Mouse (Mus musculus): Measurements from ENCODE around the gene Cacna1c.
A peak's percentile ranks its signal among the peaks of the same experiment; 100 is the strongest.
"Not testable (repeated sequence)": the region's sequence is repeated elsewhere in the genome, so short reads cannot be mapped to it uniquely, and the experiment has no call there.

Gene Cacna1c

DNA sequence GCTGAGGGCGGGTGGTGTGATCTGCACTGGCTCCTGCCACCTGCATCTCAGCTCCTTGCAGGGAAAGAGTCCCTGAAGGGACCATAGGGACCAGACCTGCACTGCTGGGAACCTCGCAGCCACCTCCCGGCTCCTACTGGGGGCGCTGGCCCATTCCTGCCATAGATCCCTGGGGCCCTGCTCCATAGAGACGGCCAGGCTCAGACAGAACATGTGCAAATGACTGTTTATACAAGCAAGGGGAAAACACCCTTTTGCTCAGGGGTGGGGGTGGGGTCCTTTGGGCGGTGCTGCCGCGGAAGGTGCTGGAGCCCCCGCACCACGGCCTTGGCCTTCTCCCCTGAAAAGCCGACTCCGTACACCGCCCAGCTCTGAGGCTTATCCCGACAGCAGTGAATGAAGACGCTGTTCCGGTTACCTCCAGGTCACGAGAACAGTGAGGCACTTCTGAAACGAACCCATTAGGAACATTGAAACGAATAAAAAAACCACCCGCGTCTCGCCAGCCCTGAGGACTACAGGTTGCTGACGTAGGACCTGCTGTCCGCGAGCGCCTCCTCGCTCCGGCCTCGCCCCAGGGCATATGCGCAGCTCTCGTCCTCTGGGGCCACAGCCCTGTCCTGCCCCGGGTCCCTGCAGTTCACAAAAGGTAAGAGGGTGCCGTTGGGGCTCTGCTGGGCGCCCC lies 602.7 kb downstream of the Cacna1c start:
- peak; percentile 54 for DNase-seq (ENCODE audit: low spot score)

DNA sequence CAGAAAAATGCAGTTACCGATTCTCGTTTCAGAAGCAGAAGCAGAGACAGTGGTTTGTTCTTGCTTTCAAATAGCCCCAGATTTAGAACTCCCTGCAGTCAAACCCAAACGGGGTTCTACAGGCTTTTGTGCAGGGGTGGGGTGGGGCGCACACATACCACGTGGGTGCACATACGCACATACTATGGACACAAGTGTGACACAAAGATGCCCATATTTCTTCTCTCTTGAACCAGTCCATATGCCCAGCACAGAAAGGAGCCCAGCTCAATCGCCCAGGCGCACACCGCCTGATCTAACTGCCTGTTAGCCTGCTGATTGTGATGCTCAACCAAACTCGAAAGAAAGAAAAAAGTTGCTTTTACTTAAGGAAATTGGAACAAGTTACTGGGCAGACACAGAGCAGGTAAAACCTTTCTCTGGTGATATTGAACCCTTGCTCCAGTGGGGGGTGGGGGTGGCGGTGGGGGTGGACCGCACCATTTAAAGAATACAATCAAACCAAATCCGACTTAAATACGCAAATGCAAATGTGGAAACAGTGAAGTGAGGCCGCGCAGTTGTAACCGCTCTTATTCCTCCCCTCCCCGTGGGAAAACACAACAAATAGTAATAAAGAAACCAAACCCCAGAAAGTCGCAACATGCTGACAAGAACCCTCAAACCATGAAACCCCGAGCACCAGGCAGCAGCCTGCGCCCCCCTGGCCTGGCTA lies 603.4 kb downstream of the Cacna1c start:
- peak; percentile 22 for DNase-seq (ENCODE audit: low spot score)

DNA sequence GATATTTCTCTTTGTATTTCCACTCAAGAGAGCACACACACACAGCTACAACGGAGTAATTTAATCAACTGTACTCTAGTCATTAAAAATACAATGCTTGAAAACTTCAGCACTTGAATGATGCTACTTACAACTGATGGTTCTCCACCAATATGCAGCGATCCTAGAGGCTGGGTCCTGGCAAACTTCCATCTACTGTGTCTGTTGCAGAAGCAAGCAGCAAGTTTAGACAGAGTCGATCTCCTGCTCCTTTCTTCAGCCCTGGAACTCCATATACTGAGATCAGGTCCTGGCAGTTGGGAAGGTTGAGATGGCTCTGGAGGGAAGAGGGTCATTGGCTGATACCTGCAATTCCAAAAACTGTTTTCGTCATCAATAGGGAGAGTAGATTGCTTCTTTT lies 617.5 kb downstream of the Cacna1c start:
- DNase-seq (ENCODE audit: low spot score): not testable (repeated sequence)

DNA sequence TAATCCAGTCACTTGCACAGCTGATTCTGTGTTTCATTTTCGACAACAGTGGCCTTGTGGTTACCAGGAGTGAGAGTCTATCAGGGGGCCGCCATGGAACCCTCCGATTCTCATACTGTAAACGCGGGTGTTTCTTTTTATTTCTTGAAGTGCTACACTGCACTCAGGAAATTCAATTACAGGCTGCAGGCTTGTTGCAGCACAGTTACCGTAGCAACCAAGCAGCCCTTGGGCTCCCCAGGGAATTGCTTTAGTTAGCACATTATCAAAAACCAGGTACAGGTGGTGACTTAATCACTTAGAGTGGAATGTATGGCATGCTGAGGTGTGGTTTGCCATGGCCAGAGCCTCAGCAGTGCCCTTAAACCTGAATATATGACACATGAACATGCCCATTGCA lies 621.9 kb downstream of the Cacna1c start:
- DNase-seq (ENCODE audit: low spot score): no peak

DNA sequence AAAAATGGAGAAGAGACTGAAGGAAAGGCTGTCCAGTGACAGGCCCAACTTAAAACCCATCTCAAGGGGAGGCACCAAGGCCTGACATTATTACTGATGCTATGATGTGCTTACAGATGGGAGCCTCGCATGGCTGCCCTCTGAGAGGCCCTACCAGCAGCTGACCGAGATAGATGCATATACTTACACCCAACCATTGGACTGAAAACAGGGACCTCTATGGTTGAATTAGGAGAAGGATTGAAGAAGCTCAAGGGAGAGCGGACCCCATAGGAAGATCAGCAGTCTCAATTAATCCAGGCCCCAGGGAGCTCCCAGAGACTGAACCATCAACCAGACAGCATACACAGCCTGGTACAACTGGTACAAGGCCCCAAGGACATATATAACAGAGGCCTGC lies 628.4 kb downstream of the Cacna1c start:
- no peak for DNase-seq (ENCODE audit: low spot score)

DNA sequence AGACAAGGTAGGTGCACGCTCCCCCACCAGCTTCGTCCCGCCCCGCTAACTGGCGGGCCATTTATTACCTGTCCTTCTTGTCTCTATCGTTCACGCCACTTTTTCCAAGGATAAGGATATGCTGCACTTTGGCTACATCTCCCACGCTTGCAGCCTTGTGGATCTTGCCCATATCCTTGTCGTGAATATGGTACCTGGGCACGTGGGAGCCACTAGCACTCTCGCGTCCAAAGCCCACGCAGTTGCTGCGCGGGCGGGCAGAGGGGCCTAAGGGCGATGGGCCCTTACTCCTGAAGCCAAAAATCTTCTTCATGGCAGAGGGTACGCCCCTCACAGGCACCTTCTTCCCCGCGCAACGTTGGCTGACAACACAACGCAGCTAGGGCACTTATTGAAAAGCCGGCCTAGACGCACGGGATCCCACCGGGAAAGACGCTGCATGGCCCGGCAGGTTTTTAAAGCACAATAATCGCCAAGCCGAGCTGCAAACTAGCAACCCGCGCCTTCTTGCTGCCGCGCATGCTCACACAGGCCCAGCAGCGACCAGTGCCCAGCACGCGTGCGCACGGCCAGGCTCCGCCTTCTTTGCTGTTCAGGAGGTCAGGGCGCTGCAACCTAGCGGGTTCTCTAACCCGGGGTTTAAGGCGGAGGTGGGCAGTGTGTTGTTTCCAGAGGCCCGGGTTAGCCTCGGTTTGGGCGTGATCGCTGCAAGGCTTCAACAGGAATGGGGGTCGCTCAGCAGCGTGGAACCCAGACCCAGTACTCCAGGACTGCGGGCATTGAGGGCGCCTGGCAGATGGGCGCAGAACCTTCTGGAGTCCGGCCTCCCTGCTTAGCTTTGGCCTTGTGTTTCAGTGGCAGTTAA lies 634.2 kb downstream of the Cacna1c start, which contains the start of gene Ankrd26:
TSS of gene Ankrd26 (minus strand) at position 482 of the 865 bp plus-strand sequence.
- DNase-seq (ENCODE audit: low spot score): peak; percentile 94

DNA sequence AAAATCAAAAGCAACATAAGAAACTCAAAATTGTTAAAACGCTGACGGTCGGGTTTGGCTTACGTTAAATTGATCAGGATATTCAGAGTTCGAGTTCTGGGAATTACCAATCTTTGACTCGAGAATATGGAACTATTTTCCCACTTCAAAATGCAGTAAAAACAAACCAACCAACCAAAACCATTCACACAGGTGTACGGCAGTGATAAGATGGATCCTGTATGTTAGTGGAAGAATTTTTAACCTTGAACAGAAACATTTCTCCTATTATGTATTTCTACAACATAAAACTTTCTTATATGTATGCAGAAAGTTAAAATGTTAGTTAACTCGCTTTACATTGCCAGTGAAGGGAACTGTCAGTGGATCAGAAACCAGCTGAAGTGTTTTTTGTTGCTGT lies 635.0 kb downstream of the Cacna1c start:
- DNase-seq (ENCODE audit: low spot score): no peak

DNA sequence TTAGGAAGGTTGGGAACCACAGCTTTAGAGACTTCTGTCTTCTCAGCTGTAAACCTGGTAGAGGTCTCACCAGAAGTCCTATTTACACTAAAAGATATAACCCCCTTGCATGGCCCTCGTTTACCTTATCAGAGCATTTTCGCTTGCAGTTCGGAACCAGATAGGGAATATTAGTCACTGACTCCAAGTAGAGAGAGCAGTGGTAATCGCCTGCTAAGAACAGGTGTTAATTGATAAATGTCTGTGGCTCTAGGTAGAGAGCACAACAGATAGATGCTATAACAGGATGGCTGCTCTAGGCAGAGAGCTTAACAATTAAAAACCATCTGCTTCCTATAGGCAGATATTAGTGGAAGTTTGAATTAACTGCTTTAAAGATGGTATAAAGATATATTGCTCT lies 657.6 kb downstream of the Cacna1c start:
- DNase-seq (ENCODE audit: low spot score): no peak
